Mouse (Mus musculus): ENCODE data around the gene Gzf1.

GRCm38 (mm10) chr2:148698571-148698970 is 17.7 kb downstream of the Gzf1 start:
- TF ChIP-seq FLI1 (IDR thresholded peaks at IDR 0.05; ENCODE audit: low read length) (no peak), GATA1 (IDR thresholded peaks at IDR 0.05; ENCODE audit: borderline replicate concordance, low read length) (no peak)
